Mouse (Mus musculus): ENCODE measurements at regions not wholly inside any gene's neighbourhood (a gene's known extent, or its start where the extent isn't known, plus 50 kb on each side); places are given as distances from the start of the nearest gene placed in this dataset.

DNA sequence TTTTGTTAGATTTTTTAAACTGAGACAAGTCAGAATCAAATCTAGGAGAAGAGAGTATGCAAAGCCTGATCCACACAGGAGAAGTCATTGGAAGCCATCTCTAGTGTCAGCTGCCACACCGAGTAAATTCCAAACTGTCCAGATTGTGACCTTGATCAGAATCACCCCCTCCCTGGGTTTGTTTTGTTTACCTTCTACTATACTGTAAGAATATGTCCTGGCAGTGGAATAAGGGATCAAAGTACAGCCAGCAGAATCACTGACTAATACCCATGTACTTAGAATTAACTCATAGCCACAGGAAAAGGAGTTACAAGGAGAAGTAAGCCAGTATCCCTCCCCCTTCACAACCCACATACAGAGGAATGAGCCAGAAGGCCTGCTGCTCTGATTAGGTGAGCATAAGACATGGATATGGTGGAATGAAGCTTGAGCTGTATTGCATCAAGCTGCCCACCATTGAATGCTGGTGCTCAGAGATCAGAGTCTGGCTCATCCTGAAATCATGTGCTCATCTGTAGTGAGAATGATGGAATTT lies 70.9 kb upstream of the Bmper start:
- TF ChIP-seq GATA1 (IDR thresholded peaks at IDR 0.05; ENCODE audit: borderline replicate concordance, low read length) (no peak), FLI1 (IDR thresholded peaks at IDR 0.05; ENCODE audit: low read length) (no peak)

Data from megakaryocyte, embryonic 14.5 days (primary cell).